Mouse (Mus musculus) embryo, embryonic 9.5 days (tissue): ENCODE data around the gene Mrpl52.

Experiments used
- DNase-seq: peaks from one replicate; pipeline ENCODE4 v3.0.0-alpha.2; 2017; ENCODE audit errors: extremely low spot score

Gene Mrpl52

DNA sequence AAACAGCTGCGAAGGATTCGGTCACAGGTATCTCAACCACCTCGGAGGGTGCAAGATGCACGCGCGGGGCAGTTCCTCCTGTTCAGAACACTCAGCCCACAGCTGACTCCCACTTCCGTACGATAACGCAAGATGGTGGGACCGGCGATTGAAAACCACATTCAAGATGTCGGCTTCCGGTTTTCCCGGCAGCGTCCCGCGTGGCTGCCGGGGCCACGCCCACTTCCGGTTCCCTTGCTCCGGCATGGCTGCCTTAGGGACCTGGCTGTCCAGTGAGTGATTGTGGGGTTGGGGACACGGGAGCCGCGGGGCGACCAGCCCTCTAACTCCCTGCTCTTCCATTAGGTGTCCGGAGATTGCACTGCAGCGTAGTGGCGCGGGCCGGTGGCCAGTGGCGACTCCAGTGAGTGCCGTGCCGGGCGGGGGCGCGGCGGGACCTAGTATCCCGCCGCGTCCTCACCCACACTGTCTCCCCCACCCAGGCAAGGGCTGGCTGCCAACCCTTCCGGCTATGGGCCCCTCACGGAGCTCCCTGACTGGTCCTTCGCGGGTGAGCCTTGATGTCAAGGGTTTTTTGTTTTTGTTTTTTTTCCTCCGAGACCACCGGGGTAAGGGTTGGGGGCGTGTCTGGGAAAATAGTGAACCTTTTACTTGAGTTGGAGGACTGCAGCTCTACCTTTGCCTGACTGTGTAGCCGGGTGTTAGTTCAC, at the start of gene Mrpl52:
TSS of gene Mrpl52 (plus strand) at position 221 of the 710 bp plus-strand sequence.
- DNase-seq = peak; percentile 92

- no peak for DNase-seq
Observed at GRCm38 (mm10) chr14:54377166-54377565, 49.5 kb upstream of the Mrpl52 start.

GRCm38 (mm10) chr14:54379571-54379970, 47.1 kb upstream of the Mrpl52 start:
- DNase-seq = no peak

DNA sequence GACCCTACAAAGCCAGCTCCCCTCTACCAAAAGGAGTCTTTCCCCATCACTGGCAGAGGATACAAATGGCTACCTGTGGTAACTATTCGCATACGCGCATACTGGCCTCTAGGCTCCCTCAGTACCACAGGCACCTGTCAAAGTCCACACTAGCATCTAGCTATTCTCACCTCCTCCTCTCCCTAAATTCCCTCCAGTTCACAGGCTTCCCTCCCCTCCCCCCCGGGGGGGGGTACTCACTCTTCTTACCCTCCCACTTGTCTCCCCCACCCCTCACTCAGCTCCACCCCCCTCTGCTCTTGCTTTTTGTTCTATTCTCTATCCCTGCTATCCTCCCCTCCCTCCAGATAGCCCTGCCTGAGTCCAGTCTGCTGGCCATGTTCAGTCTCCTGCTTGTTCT, 46.1 kb upstream of the Mrpl52 start:
- DNase-seq = no peak

- no peak for DNase-seq
Observed at GRCm38 (mm10) chr14:54381816-54382215, 44.9 kb upstream of the Mrpl52 start.

DNA sequence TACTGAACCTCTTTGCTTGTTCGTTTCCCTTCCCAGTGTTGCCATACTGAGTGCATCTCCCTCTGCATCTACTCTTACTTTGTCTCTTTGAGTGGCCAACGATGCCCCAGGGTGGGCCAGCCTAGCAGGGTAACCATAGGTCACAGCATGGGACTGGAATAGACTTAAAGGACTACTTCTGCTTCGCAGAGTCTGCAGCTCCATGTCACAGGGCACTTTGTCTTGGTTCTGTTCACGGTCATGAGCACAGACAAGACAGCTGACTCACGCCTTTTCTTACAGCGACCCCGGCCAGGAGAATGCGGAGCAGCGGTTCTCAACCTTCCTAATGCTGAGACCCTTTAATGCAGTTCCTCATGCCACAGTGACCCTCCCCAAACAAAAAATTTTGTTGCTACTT, 44.1 kb upstream of the Mrpl52 start:
- DNase-seq = no peak

- no peak for DNase-seq
Observed at GRCm38 (mm10) chr14:54383355-54383771, 43.3 kb upstream of the Mrpl52 start.

DNA sequence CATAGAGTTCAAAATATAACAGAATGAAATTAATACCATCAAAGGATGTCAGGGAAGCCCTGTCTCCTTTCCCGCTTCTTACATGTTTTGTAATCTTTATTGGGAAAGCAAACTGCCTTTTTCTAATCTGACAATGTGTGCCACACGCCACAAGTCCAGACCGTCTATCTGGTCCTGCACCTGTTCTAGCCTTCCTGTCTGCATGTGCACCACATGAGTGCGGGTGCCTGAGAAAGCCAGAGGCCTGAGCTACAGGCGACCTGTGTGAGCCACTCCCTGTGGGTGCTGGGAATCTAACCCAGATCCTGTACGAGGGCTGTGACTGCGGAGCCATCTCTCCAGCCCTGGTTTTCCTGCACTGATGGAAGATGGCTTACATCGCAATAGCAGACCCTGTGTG, 42.3 kb upstream of the Mrpl52 start:
- DNase-seq = no peak

GRCm38 (mm10) chr14:54385968-54386618, 40.6 kb upstream of the Mrpl52 start:
- no peak for DNase-seq

GRCm38 (mm10) chr14:54387546-54387945, 39.2 kb upstream of the Mrpl52 start:
- DNase-seq = no peak

- DNase-seq = no peak
Observed at GRCm38 (mm10) chr14:54390843-54391242, 35.9 kb upstream of the Mrpl52 start.

- no peak for DNase-seq
Observed at GRCm38 (mm10) chr14:54393794-54394193, 32.9 kb upstream of the Mrpl52 start.

GRCm38 (mm10) chr14:54394309-54394708, 32.4 kb upstream of the Mrpl52 start:
- no peak for DNase-seq

- DNase-seq = no peak
Observed at GRCm38 (mm10) chr14:54396685-54397084, 30.0 kb upstream of the Mrpl52 start.

DNA sequence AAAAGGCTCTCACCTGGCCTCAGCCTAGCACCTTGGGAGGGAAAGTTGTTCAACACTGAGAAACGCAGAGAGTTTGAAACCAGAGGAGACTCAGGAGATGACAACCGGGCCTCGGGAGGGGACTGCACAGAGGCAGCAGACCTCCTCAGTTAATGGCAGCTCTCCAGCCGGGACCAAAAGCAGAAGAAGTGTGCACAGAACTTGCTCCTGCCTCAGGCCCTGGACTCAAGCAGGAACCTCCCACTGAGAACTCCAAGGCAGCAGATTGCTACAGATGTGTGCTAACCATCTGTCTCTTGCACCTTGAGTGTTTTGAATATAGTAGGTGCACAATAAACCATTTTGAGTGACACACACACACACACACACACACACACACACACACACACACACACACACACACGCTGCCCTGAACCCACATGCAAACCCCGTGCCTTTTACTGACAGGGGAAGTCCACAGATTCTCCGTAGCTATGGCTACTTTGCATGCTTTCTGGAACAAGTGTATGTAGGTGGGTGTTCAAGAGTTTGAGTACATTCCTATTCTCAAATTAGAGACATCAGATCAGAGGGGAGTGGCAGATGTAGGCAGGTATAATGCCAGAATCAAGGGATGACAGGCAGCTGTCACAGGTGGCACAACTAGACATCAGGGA, 28.7 kb upstream of the Mrpl52 start:
- DNase-seq = no peak

GRCm38 (mm10) chr14:54398528-54398916, 28.2 kb upstream of the Mrpl52 start:
- no peak for DNase-seq

- no peak for DNase-seq
Observed at GRCm38 (mm10) chr14:54398921-54399382, 27.8 kb upstream of the Mrpl52 start.

DNA sequence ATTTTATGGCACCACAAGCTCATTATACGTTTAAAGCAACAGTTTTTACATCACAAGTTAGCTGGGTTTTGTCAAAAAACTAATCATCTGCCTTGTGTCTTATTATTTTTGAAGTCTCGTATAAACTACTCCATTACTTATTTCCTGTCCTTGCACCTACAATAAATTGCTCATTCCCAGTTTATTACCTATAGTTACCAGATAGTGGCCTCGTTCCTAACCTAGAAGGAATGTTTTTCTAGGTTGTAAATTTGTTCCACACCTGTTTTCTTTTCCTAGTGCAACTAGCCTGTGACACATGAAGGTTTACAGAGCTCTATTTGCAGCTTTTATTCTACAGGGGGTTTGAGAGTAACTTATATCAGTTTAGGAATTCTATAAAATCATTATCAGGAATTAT, 25.0 kb upstream of the Mrpl52 start:
- no peak for DNase-seq

DNA sequence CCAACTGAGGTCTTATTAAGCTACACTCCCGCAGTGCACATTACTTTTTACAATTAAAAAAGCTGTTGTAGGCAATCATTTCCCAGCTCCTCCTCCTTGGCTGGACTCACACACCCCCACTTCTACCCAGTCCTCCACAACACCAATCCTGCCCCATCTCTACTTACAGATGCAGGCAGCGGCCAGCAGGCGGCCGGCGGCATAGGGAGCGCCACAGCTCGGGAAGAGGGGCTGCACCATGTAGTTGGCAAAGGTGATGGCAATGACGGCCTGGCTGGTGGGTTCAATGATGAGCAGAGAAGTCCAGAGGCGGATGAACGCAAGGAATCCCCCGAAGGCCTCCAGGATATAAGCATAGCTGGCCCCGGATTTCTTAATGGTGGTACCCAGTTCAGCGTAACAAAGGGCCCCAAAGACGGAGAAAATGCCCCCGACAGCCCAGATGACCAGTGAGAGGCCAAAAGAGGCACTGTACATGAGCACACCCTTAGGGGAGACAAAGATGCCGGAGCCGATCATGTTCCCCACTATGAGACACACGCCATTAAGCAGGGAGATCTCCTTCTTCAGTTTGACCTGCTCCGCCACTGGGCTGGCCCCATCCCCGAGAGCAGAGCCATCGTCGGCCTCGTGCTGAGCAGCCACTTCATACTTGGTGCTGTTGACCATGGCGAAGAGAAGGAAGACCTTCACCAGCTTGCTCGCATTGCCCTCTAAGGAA, 18.2 kb upstream of the Mrpl52 start:
- no peak for DNase-seq

GRCm38 (mm10) chr14:54409057-54409645, 17.6 kb upstream of the Mrpl52 start:
- DNase-seq = no peak

DNA sequence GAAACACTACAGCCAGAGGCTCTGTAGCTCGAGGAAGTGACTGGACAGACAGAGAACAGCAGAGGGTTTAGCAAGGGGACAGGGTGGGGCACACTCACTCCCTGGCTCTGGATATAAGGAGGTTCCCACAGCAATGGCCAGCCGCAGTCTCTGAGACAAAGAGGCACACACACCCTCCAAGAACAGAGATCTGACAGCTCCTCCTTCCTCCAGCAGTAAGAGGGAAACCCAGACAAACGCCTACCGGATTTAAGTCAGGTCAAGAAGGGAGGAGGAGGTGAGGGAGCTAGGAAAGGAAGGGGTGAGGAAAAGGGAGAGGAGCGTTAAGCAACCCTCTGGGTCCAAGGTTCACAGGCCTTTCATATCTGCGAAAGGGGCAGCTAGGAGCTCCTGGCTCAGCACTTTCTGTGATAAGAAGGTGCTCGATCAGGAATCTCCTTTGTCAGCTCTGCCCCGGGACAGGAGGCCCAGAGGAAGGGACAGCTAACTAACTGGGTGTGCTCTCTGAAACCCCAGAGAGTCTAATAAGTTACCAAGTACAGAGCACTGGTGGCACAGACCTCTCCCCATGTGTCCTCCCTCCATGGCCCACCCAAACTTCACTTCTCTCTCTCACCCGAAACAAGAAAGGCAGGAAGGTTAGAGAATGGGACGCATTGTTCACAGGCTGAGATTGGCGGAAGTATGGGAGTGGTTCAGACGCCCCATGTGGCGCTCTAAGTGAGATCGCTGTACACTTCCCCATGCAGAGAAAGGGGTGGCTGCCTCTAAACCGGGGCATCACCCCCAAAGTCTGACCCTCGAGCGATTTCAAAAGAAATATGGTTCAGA, 16.5 kb upstream of the Mrpl52 start:
- no peak for DNase-seq
